Mouse (Mus musculus): ENCODE data around the gene Sugct.

DNA sequence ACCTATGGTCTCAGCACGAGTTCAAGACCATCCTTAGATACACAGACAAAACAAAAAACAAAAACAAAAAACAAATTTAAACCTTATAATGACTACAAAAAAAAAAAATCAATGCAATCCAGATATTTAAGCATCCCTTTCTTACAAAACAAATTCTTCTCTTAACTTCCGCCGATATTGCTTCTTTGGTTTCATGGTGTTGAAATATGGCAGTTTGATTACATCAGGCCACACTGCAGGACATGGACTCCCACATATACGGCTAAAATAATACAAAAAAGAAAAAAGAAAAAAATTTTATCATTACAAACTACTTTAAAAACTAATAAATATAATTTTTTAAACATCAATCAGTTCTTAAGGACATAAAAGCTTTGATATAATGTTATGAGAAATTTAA lies 32.6 kb upstream of the Sugct start:
- TF ChIP-seq CTCF (IDR thresholded peaks at IDR 0.05; ENCODE audit: control insufficient read depth, insufficient read depth, low read length) (no peak), POLR2A (IDR thresholded peaks at IDR 0.05; ENCODE audit: borderline replicate concordance, control insufficient read depth, low read depth, low read length) (no peak)
